Mouse (Mus musculus) T-helper 1 cell (primary cell): ENCODE data around the gene Max.

Source experiments
- in situ Hi-C: fragments of 300-600 bp; cut with MboI, MseI; formaldehyde crosslinking; loops from one replicate; pipeline ENCODE4 v1.15.1; 2025; ENCODE audit warnings: high pct_unique_total_duplicates

Max gene

GRCm38 (mm10) chr12:76926338-76926945 is 35.6 kb downstream of the Max start:
- in situ Hi-C loops = no loop called here

GRCm38 (mm10) chr12:76924904-76925604 is 36.9 kb downstream of the Max start:
- in situ Hi-C loops = no loop called here

GRCm38 (mm10) chr12:76923118-76923517 is 38.9 kb downstream of the Max start:
- in situ Hi-C loops = no loop called here

GRCm38 (mm10) chr12:76920990-76921389 is 41.0 kb downstream of the Max start:
- in situ Hi-C loops = no loop called here

GRCm38 (mm10) chr12:76920398-76920797 is 41.6 kb downstream of the Max start:
- in situ Hi-C loops = no loop called here

- in situ Hi-C loops = no loop called here
These were observed 43.1 kb downstream of the Max start for GRCm38 (mm10) chr12:76918855-76919254.

GRCm38 (mm10) chr12:76918113-76918512 is 43.9 kb downstream of the Max start:
- in situ Hi-C loops = no loop called here

GRCm38 (mm10) chr12:76916163-76916562 is 45.8 kb downstream of the Max start:
- in situ Hi-C loops = no loop called here

- in situ Hi-C loops = no loop called here
These were observed 49.8 kb downstream of the Max start for GRCm38 (mm10) chr12:76912193-76912592.

GRCm38 (mm10) chr12:76911171-76911726 is 50.8 kb downstream of the Max start:
- in situ Hi-C loops = no loop called here

- in situ Hi-C loops = no loop called here
These were observed 51.6 kb downstream of the Max start for GRCm38 (mm10) chr12:76910258-76910940.

GRCm38 (mm10) chr12:76909218-76909617 is 52.8 kb downstream of the Max start:
- in situ Hi-C loops = no loop called here

- in situ Hi-C loops = no loop called here
These were observed 55.7 kb downstream of the Max start for GRCm38 (mm10) chr12:76906278-76906677.

- in situ Hi-C loops = no loop called here
These were observed 60.3 kb downstream of the Max start for GRCm38 (mm10) chr12:76901508-76902294.

GRCm38 (mm10) chr12:76899261-76899975 is 62.6 kb downstream of the Max start:
- in situ Hi-C loops = no loop called here

GRCm38 (mm10) chr12:76898141-76898540 is 63.9 kb downstream of the Max start:
- in situ Hi-C loops = no loop called here

GRCm38 (mm10) chr12:76897006-76897405 is 65.0 kb downstream of the Max start:
- in situ Hi-C loops = no loop called here

- in situ Hi-C loops = no loop called here
These were observed 65.4 kb downstream of the Max start for GRCm38 (mm10) chr12:76896566-76896965.

- in situ Hi-C loops = no loop called here
These were observed 66.2 kb downstream of the Max start for GRCm38 (mm10) chr12:76895777-76896176.

- in situ Hi-C loops = no loop called here
These were observed 67.0 kb downstream of the Max start for GRCm38 (mm10) chr12:76894792-76895559.
